Mouse (Mus musculus) forebrain, embryonic 13.5 days (tissue): ENCODE measurements around the gene Tmem106c. TPM values are rescaled to one million over a fixed set of nuclear protein-coding genes. Genes with fewer than 3 reads are reported as not detected.

ENCODE experiments used
- ATAC-seq: fragments of 200-750 bp; cut with Nextera tagmentation; 2 replicates; pipeline ENCODE4 v1.8.0; 2017
- H3K27ac ChIP-seq: fragments of 300-500 bp; sonication (generic); 2 replicates; pipeline ENCODE4 v1.5.1; 2015; ENCODE audit warnings: inconsistent platforms, mild to moderate bottlenecking, moderate library complexity
- H3K27me3 ChIP-seq: fragments of 300-500 bp; sonication (generic); 2 replicates; pipeline ENCODE4 v1.6.1; 2015; ENCODE audit warnings: mild to moderate bottlenecking, inconsistent platforms
- H3K36me3 ChIP-seq: fragments of 300-500 bp; sonication (generic); 2 replicates; pipeline ENCODE4 v1.6.1; 2015; ENCODE audit warnings: mild to moderate bottlenecking, inconsistent platforms; ENCODE audit not compliant: poor library complexity, severe bottlenecking
- H3K4me1 ChIP-seq: fragments of 300-500 bp; sonication (generic); 2 replicates; pipeline ENCODE4 v1.6.1; 2015; ENCODE audit warnings: inconsistent platforms
- H3K4me2 ChIP-seq: fragments of 300-500 bp; sonication (generic); 2 replicates; pipeline ENCODE4 v1.6.1; 2015; ENCODE audit warnings: inconsistent platforms, mild to moderate bottlenecking, moderate library complexity
- H3K4me3 ChIP-seq: fragments of 300-500 bp; sonication (generic); 2 replicates; pipeline ENCODE4 v1.5.1; 2015; ENCODE audit warnings: mild to moderate bottlenecking, inconsistent platforms
- H3K9ac ChIP-seq: fragments of 300-500 bp; sonication (generic); 2 replicates; pipeline ENCODE4 v1.6.1; 2015; ENCODE audit warnings: mild to moderate bottlenecking, inconsistent platforms
- H3K9me3 ChIP-seq: fragments of 300-500 bp; sonication (generic); replicated peaks from 2 replicates; pipeline ENCODE4 v1.6.1; 2016; ENCODE audit warnings: inconsistent platforms
- WGBS: fragments of 180-500 bp; shearing (Covaris S2); methylation state at CpG from one replicate; pipeline ENCODE4 v1.1.7; 2015; 5-methylcytosine and 5-hydroxymethylcytosine counted together
- polyA plus RNA-seq: library from polyadenylated mRNA; unstranded; fragments of >200 nt; fragmentation: Nextera tagmentation; extraction: Ambion mirVana; gene quantifications from 2 replicates; pipeline ENCODE4 v1.2.1, GENCODE M21; 2015

Tmem106c gene
- polyA plus RNA-seq, 1 experiment from 2014 or later = 46.9 TPM

DNA sequence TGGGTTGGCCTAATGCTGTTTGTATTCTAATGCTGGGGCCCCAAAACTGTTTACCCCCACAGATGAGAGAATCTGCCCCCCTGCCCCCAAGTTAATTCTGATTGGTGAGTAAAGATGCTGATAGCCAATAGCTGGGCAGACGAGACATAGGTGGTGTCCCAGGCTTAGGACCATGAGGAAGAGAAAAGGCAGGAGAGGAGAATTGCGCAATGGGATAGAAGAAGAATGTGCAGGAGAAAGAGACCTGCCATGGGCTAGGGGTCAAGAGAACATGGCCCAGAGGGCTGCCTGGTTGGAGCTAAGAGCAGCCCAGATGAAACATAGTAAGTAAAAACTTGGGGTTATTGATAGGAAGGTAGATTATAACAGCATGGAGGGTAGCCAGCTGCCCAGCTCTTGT lies 23.9 kb upstream of the Tmem106c start:
- Histone ChIP-seq H3K9ac (no peak overlapping the region), H3K9me3 (no peaks in the 10 kb centered on the region), H3K4me3 (no peak overlapping the region), H3K36me3 (no peaks in the 10 kb centered on the region), H3K4me2 (no peak overlapping the region), H3K4me1 (no peaks in the 10 kb centered on the region), H3K27me3 (no peaks in the 10 kb centered on the region), H3K27ac (no peak overlapping the region)
- no peak for ATAC-seq
- 94% methylated on average over 2 of the region's 2 CpGs for whole genome bisulfite sequencing

- WGBS = 81% methylated on average over 2 of the region's 2 CpGs
- no peaks in the 10 kb centered on the region for H3K36me3 ChIP-seq
- ATAC-seq = no peak
- H3K4me3 ChIP-seq = no peak overlapping the region
- no peak overlapping the region for H3K4me2 ChIP-seq
- H3K4me1 ChIP-seq = no peaks in the 10 kb centered on the region
- no peaks in the 10 kb centered on the region for H3K9me3 ChIP-seq
- H3K9ac ChIP-seq = no peak overlapping the region
- no peaks in the 10 kb centered on the region for H3K27me3 ChIP-seq
- no peak overlapping the region for H3K27ac ChIP-seq
Measured at GRCm38 (mm10) chr15:97941306-97941705, 22.7 kb upstream of the Tmem106c start.

DNA sequence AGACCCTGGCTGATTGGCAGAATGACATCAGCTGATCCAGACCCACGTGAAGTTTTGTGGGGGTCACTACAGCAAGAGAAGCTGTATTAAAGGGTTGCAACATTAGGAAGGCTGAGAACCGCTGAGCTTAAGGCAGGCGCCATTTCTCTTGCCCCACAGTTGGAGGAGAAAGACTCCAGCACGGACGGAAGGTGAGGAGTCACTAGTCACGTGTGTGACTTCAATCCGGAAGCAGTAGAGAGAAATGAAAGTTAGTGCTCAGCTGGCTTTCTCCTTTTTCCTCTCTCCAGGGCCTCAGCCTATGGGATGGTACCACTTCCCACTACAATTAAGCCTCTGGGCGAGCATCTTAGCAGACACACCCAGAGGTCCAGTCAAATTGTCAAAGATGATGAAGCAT lies 21.5 kb upstream of the Tmem106c start:
- H3K27ac ChIP-seq = no peak overlapping the region
- no peaks in the 10 kb centered on the region for H3K36me3 ChIP-seq
- no peaks in the 10 kb centered on the region for H3K9me3 ChIP-seq
- H3K4me3 ChIP-seq = no peak overlapping the region
- ATAC-seq = no peak
- WGBS = 89% methylated on average over 8 of the region's 8 CpGs
- H3K9ac ChIP-seq = no peak overlapping the region
- no peaks in the 10 kb centered on the region for H3K27me3 ChIP-seq
- no peak overlapping the region for H3K4me2 ChIP-seq
- no peaks in the 10 kb centered on the region for H3K4me1 ChIP-seq

GRCm38 (mm10) chr15:97943356-97943755 lies 20.6 kb upstream of the Tmem106c start:
- Histone ChIP-seq H3K4me3 (no peak overlapping the region), H3K4me2 (no peak overlapping the region), H3K4me1 (no peaks in the 10 kb centered on the region), H3K36me3 (no peaks in the 10 kb centered on the region), H3K27me3 (no peaks in the 10 kb centered on the region), H3K9me3 (no peaks in the 10 kb centered on the region), H3K27ac (no peak overlapping the region), H3K9ac (no peak overlapping the region)
- WGBS = 94% methylated on average over 8 of the region's 8 CpGs
- ATAC-seq = no peak

DNA sequence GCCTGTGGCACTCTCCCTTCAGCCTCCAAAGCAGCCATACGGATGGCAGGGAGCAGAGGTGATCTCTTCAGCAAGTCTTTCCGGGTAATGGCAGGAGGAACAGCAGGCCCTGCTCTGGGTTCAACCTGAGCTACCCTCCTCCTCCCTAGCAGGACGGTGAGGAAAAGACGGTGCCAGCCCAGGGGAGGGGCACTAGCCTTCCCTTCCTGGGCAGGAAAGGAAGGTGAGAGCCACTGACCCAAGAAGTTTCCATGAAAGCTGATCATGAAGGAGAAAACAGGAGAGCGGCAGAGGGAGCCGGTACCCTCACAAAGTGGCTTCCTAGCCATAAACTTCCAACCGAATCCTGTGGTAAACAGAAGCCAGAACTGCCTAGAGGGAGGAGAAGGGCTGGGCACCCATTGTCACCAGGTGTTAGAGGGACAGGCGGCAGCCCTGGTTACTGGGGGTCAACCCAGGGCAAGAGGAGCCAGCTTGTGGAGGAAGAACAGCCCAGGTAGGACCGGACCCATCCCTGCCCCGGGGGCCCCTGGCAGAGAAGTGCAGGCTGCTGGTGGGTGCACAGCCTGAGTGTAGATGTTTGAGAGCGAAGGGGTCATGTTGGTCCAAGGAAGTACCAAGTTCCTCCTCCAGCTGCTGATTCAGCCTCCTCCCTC lies 19.0 kb upstream of the Tmem106c start:
- Histone ChIP-seq H3K36me3 (no peaks in the 10 kb centered on the region), H3K27me3 (no peaks in the 10 kb centered on the region), H3K4me1 (no peaks in the 10 kb centered on the region), H3K9me3 (no peaks in the 10 kb centered on the region), H3K4me3 (no peak overlapping the region), H3K27ac (no peak overlapping the region), H3K4me2 (no peak overlapping the region), H3K9ac (no peak overlapping the region)
- WGBS = 86% methylated on average over 11 of the region's 11 CpGs
- ATAC-seq = no peak

- no peak overlapping the region for H3K27ac ChIP-seq
- H3K27me3 ChIP-seq = no peaks in the 10 kb centered on the region
- H3K4me2 ChIP-seq = no peak overlapping the region
- H3K9me3 ChIP-seq = no peaks in the 10 kb centered on the region
- ATAC-seq = no peak
- no peak overlapping the region for H3K4me3 ChIP-seq
- H3K9ac ChIP-seq = no peak overlapping the region
- H3K4me1 ChIP-seq = no peaks in the 10 kb centered on the region
- 84% methylated on average over 11 of the region's 11 CpGs for WGBS
- H3K36me3 ChIP-seq = no peaks in the 10 kb centered on the region
Measured at GRCm38 (mm10) chr15:97945656-97946315, 18.2 kb upstream of the Tmem106c start.

GRCm38 (mm10) chr15:97948720-97949119 lies 15.3 kb upstream of the Tmem106c start:
- no peak overlapping the region for H3K27ac ChIP-seq
- no peak overlapping the region for H3K4me2 ChIP-seq
- peaks cover 7% of the 10 kb centered on the region; the same call in 1 of the 2 replicates for H3K27me3 ChIP-seq
- H3K4me1 ChIP-seq = peaks cover 5% of the 10 kb centered on the region; the same call in 1 of the 2 replicates
- no peaks in the 10 kb centered on the region for H3K9me3 ChIP-seq
- no peak overlapping the region for H3K9ac ChIP-seq
- H3K4me3 ChIP-seq = no peak overlapping the region
- H3K36me3 ChIP-seq = no peaks in the 10 kb centered on the region
- 30% methylated on average over 7 of the region's 7 CpGs for WGBS
- ATAC-seq = no peak

- H3K4me1 ChIP-seq = peaks cover 5% of the 10 kb centered on the region; the same call in 1 of the 2 replicates
- 72% methylated on average over 3 of the region's 3 CpGs for WGBS
- ATAC-seq = no peak
- H3K4me2 ChIP-seq = no peak overlapping the region
- H3K9me3 ChIP-seq = no peaks in the 10 kb centered on the region
- no peaks in the 10 kb centered on the region for H3K36me3 ChIP-seq
- no peak overlapping the region for H3K4me3 ChIP-seq
- H3K27me3 ChIP-seq = peaks cover 7% of the 10 kb centered on the region; the same call in 1 of the 2 replicates
- H3K27ac ChIP-seq = no peak overlapping the region
- H3K9ac ChIP-seq = no peak overlapping the region
Measured at GRCm38 (mm10) chr15:97949706-97950105, 14.3 kb upstream of the Tmem106c start.

- Histone ChIP-seq H3K9me3 (no peaks in the 10 kb centered on the region), H3K4me1 (peaks cover 5% of the 10 kb centered on the region; the same call in 1 of the 2 replicates), H3K36me3 (no peaks in the 10 kb centered on the region), H3K9ac (no peak overlapping the region), H3K27me3 (peaks cover 7% of the 10 kb centered on the region; the same call in 1 of the 2 replicates), H3K4me3 (no peak overlapping the region), H3K27ac (no peak overlapping the region), H3K4me2 (no peak overlapping the region)
- WGBS = 80% methylated on average over 7 of the region's 7 CpGs
- no peak for ATAC-seq
Measured at GRCm38 (mm10) chr15:97950240-97950639, 13.8 kb upstream of the Tmem106c start.

DNA sequence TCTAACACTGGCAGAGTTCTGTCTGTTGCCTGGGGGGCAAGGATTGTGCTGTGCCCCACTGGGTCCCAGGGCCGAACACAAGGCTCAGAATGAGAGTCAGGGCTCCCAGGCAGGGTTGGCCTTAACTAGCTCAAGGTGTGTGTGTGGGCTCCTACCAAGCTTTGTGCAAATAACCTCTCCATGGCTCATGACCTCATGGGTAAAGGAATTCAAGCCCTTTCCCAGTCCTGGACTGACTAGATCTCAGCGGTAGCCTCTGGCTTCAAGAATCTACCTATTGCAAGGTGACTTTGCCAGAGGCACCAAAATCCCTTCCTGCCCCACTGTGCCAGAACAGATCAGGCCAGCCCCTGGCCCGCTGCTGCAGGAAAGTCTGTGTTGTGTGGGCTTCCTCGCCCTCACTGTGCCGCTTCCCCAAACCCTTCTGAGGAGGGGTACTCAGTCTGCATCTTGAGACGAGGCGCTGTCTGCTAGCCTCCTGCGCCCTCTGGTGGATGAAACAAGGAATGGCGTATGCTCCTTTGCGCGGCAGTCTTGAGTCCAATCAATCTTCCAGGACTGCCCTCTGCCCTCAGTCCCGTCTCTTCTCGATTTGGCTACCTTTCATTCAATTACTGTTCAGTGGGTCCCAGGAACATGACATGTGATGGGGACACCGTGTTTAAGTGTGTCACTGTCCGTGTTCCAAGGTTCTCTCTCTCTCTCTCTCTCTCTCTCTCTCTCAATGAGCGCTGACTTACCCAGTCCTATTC lies 11.7 kb upstream of the Tmem106c start:
- Histone ChIP-seq H3K4me2 (0 out of 2 replicates have a peak overlapping the region, but pooled peaks have one; percentile 24), H3K27me3 (peaks cover 7% of the 10 kb centered on the region; the same call in 1 of the 2 replicates), H3K27ac (no peak overlapping the region), H3K4me3 (no peak overlapping the region), H3K36me3 (no peaks in the 10 kb centered on the region), H3K9me3 (no peaks in the 10 kb centered on the region), H3K4me1 (peaks cover 11% of the 10 kb centered on the region; the same call in 1 of the 2 replicates), H3K9ac (peak overlapping the region; percentile 26; the same call in 1 of the 2 replicates)
- 16% methylated on average over 16 of the region's 16 CpGs for WGBS
- peak; percentile 77 for ATAC-seq

DNA sequence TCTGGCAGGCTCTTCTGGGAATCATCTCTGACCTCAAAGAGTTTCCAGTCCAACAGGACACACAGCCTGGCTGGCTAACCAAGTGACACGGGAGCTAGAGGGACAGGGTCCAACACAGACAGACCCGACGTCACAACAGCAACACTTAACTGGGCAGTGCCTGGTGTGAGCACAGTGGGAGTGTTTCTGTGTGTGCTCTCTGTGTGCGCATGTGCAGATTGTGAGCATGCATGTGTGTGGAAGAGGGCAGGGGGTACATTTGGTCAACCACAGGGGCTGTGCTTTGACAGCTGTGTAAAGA lies 11.2 kb upstream of the Tmem106c start:
- 59% methylated on average over 4 of the region's 4 CpGs for WGBS
- 0 out of 2 replicates have a peak, but pooled peaks have one; percentile 38 for ATAC-seq

GRCm38 (mm10) chr15:97954671-97955070 lies 9.3 kb upstream of the Tmem106c start:
- Histone ChIP-seq H3K27me3 (peaks cover 7% of the 10 kb centered on the region; the same call in 1 of the 2 replicates), H3K4me2 (no peak overlapping the region), H3K9me3 (no peaks in the 10 kb centered on the region), H3K9ac (no peak overlapping the region), H3K27ac (no peak overlapping the region), H3K4me3 (no peak overlapping the region), H3K36me3 (no peaks in the 10 kb centered on the region), H3K4me1 (peaks cover 11% of the 10 kb centered on the region; the same call in 1 of the 2 replicates)
- WGBS = 85% methylated on average over 8 of the region's 8 CpGs
- no peak for ATAC-seq

More for the DNA sequence above, 11.2 kb upstream of the Tmem106c start:
- no peaks in the 10 kb centered on the region for H3K36me3 ChIP-seq
- H3K4me1 ChIP-seq = peaks cover 11% of the 10 kb centered on the region; the same call in 1 of the 2 replicates
- H3K27ac ChIP-seq = no peak overlapping the region
- no peaks in the 10 kb centered on the region for H3K9me3 ChIP-seq
- H3K4me2 ChIP-seq = no peak overlapping the region
- H3K9ac ChIP-seq = peak overlapping the region; percentile 26; the same call in 1 of the 2 replicates
- H3K27me3 ChIP-seq = peaks cover 7% of the 10 kb centered on the region; the same call in 1 of the 2 replicates
- no peak overlapping the region for H3K4me3 ChIP-seq
